Mouse (Mus musculus) lung, embryonic 14.5 days (tissue): ENCODE data around the gene Ctsw. TPM values are rescaled to one million over a fixed set of nuclear protein-coding genes. Genes with fewer than 3 reads are reported as not detected.

ENCODE experiments used
- ATAC-seq: fragments of 200-750 bp; cut with Nextera tagmentation; 2 replicates; pipeline ENCODE4 v1.8.0; 2017; ENCODE audit warnings: mild to moderate bottlenecking, moderate TSS enrichment, moderate library complexity; ENCODE audit not compliant: insufficient read depth
- DNase-seq: peaks from one replicate; pipeline ENCODE4 v3.0.0-alpha.2; 2015
- H3K27ac ChIP-seq: fragments of 300-500 bp; sonication (generic); 2 replicates; pipeline ENCODE4 v1.5.1; 2014; ENCODE audit warnings: low read depth, mild to moderate bottlenecking, moderate library complexity
- H3K27me3 ChIP-seq: fragments of 300-500 bp; sonication (generic); 2 replicates; pipeline ENCODE4 v1.6.1; 2014; ENCODE audit warnings: low read length, control low read depth; ENCODE audit not compliant: insufficient read depth
- H3K36me3 ChIP-seq: fragments of 300-500 bp; sonication (generic); 2 replicates; pipeline ENCODE4 v1.6.1; 2014; ENCODE audit warnings: control low read depth; ENCODE audit not compliant: insufficient read depth
- H3K4me1 ChIP-seq: fragments of 300-500 bp; sonication (generic); 2 replicates; pipeline ENCODE4 v1.6.1; 2014; ENCODE audit warnings: antibody characterized with exemption, control low read depth; ENCODE audit not compliant: insufficient read depth
- H3K4me2 ChIP-seq: fragments of 300-500 bp; sonication (generic); 2 replicates; pipeline ENCODE4 v1.6.1; 2014; ENCODE audit warnings: mild to moderate bottlenecking
- H3K4me3 ChIP-seq: fragments of 300-500 bp; sonication (generic); 2 replicates; pipeline ENCODE4 v1.5.1; 2014; ENCODE audit warnings: low read depth, low read length
- H3K9ac ChIP-seq: fragments of 300-500 bp; sonication (generic); 2 replicates; pipeline ENCODE4 v1.6.1; 2014
- H3K9me3 ChIP-seq: fragments of 300-500 bp; sonication (generic); 2 replicates; pipeline ENCODE4 v1.6.1; 2016; ENCODE audit warnings: low read depth, low read length, control low read depth
- CTCF ChIP-seq: IDR thresholded peaks from 2 replicates; pipeline ENCODE4 v1.5.1; 2016; ENCODE audit warnings: antibody characterized with exemption, low read depth
- WGBS: fragments of 180-500 bp; shearing (Covaris S2); extraction: QIAGEN DNeasy Blood & Tissue Kit; methylation state at CpG from one replicate; pipeline ENCODE4 v1.1.7; 2014; 5-methylcytosine and 5-hydroxymethylcytosine counted together
- polyA plus RNA-seq: library from polyadenylated mRNA; unstranded; fragments of >200 nt; fragmentation: Nextera tagmentation; extraction: Ambion mirVana; gene quantifications from 2 replicates; pipeline ENCODE4 v1.2.1, GENCODE M21; 2014

Gene Ctsw
- polyA plus RNA-seq, 1 experiment from 2014 or later, result 1.8 TPM

DNA sequence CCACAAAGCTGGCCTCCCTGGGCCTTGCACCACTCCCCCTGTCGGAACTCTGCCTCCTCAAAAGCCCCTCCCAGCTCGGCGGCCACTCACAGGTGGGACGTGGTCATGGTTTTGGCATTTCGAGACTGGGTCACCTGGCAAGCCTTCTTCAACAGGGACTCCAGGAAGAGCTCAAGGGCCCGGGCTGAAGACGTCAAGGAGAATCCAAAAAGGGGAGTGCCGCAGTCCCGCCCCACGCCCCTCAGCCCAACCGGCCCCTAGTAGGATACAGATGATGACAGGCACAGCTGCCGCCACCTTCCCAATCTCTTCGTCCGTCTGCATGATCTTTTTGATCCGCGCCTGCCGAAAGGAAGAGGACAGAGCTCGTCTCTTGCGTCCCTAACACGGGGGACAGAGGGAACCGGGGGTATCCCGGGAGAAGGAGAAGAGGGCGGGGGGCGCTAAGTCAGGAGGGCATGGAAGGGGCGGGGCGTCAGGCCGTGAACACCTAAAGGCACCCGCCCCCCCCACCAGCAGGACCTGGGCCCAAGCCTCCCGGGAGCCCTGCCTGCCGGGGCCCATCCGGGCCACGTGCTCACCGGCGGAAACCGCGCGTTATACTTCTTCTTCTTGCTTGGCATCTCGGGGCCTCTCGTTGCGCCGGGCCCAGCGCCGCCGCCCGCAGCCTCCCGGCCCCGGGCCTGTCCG is 44.1 kb downstream of the Ctsw start:
- WGBS, result 1% methylated on average over 44 of the region's 48 CpGs
- ATAC-seq (peak; percentile 55), DNase-seq (peak; percentile 75)
- Histone ChIP-seq H3K27me3 (no peaks in the 10 kb centered on the region), H3K4me1 (peaks cover 16% of the 10 kb centered on the region; the same call in 1 of the 2 replicates), H3K27ac (peak overlapping the region; percentile 90), H3K9me3 (no peaks in the 10 kb centered on the region), H3K4me2 (peak overlapping the region; percentile 77), H3K9ac (peak overlapping the region; percentile 77), H3K4me3 (peak overlapping the region; percentile 91), H3K36me3 (peaks cover 56% of the 10 kb centered on the region)
- peak; percentile 37 for TF ChIP-seq CTCF

DNA sequence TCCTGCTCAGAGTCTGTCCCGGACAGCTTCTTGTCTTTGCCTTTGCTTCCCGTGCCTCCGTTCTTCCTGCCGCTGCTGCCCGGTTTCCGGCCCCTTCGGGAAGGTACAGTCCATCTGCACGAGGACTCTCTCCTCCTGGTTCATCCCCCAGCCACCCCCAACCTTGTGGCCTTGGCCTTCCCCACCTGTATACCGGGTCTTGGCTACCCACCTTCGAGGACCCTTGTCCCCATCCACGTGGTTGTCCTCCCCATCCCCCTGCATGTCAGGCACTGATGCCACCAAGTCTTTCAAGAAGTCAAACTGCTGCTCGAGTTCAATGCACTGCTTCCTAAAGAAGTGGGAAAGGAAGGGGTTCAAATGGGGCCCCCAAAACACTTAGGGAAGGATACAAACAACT is 44.7 kb downstream of the Ctsw start:
- DNase-seq (no peak), ATAC-seq (no peak)
- Histone ChIP-seq H3K36me3 (peaks cover 56% of the 10 kb centered on the region), H3K4me1 (peaks cover 16% of the 10 kb centered on the region; the same call in 1 of the 2 replicates), H3K27me3 (no peaks in the 10 kb centered on the region), H3K9me3 (no peaks in the 10 kb centered on the region), H3K4me3 (peak overlapping the region; percentile 91), H3K4me2 (peak overlapping the region; percentile 77), H3K27ac (peak overlapping the region; percentile 90), H3K9ac (peak overlapping the region; percentile 77)
- WGBS, result 53% methylated on average over 12 of the region's 12 CpGs
- TF ChIP-seq CTCF, result no peak

DNA sequence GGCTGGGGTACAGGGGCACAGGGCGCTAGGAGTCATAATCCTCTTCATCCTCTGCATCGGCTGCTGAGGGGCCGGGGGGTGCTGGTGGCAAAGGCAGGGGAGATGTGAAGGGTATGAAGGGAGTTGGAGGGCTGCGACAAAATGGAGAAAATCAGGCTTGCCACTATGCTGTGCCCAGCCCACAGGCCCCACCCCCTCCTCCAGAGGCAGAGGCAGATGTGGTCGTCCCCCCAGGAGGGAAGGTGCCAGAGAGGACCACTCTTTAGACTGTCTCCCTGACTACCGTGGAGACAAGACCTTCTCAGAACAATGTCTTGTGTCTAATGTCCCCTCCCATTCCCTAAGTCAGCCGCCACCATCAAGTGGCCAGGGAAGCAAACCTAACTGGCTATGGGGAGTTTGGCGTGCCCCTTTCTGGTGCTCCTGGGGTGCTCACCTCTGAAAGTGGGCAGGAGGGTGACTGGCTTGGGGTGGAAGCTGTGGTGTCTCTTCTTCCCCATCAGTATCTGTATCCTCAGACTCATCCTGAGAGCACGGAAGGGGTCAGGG is 45.3 kb downstream of the Ctsw start:
- Histone ChIP-seq H3K36me3 (peaks cover 53% of the 10 kb centered on the region), H3K27me3 (no peaks in the 10 kb centered on the region), H3K9me3 (no peaks in the 10 kb centered on the region), H3K4me2 (peak overlapping the region; percentile 77), H3K4me1 (peaks cover 16% of the 10 kb centered on the region; the same call in 1 of the 2 replicates), H3K27ac (peak overlapping the region; percentile 90; the same call in 1 of the 2 replicates), H3K4me3 (peak overlapping the region; percentile 91; the same call in 1 of the 2 replicates), H3K9ac (peak overlapping the region; percentile 77)
- DNase-seq (no peak), ATAC-seq (no peak)
- 87% methylated on average over 9 of the region's 9 CpGs for WGBS
- TF ChIP-seq CTCF, result no peak

DNA sequence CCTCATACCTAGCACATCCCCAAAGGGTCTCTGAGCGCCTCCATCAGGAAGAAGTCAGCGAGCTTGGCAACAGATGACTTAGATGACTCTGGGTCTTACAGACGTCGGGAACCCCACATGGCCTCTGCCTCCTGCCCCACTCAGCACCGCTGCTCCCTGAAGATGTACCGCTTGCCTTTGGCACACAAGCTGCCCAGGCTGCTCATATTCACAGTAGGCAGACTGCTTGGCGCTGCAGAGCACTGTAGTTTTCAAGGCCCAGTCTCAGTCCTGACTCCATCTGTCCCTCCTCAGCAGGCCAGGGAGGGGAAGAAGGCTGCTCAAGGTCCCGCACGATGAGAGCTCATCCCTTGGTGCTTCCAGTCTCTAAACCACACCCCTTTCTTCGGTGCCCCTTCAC is 46.0 kb downstream of the Ctsw start:
- Histone ChIP-seq H3K4me1 (peaks cover 16% of the 10 kb centered on the region; the same call in 1 of the 2 replicates), H3K9ac (no peak overlapping the region), H3K9me3 (no peaks in the 10 kb centered on the region), H3K4me3 (no peak overlapping the region), H3K27ac (no peak overlapping the region), H3K36me3 (peaks cover 52% of the 10 kb centered on the region), H3K4me2 (no peak overlapping the region), H3K27me3 (no peaks in the 10 kb centered on the region)
- no peak for TF ChIP-seq CTCF
- ATAC-seq (no peak), DNase-seq (no peak)
- 80% methylated on average over 10 of the region's 10 CpGs for WGBS

DNA sequence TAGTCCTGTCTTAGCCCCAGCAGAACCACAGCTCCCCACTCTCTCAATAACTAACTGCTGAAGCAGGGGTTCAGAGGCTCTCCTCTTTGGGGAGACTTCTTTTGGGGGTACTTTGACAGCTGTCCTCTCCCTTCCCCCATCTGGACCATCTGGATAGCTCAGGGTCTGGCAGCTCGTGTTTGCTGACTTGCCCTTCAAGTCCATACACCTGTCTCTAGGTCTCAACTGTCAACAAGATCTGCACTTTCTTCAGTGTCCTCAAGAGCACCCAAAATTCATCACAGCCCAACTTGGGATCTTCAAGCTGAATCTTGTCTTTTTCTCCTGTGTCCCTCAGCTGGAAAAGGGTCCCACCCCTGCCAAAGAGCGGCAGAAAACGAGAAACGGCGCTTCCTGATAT is 46.5 kb downstream of the Ctsw start:
- Histone ChIP-seq H3K27me3 (no peaks in the 10 kb centered on the region), H3K4me1 (peaks cover 16% of the 10 kb centered on the region; the same call in 1 of the 2 replicates), H3K4me2 (no peak overlapping the region), H3K9me3 (no peaks in the 10 kb centered on the region), H3K9ac (no peak overlapping the region), H3K36me3 (peaks cover 47% of the 10 kb centered on the region), H3K4me3 (no peak overlapping the region), H3K27ac (no peak overlapping the region)
- no peak for ATAC-seq
- TF ChIP-seq CTCF, result no peak
- DNase-seq, result no peak
- 82% methylated on average over 5 of the region's 5 CpGs for WGBS

DNA sequence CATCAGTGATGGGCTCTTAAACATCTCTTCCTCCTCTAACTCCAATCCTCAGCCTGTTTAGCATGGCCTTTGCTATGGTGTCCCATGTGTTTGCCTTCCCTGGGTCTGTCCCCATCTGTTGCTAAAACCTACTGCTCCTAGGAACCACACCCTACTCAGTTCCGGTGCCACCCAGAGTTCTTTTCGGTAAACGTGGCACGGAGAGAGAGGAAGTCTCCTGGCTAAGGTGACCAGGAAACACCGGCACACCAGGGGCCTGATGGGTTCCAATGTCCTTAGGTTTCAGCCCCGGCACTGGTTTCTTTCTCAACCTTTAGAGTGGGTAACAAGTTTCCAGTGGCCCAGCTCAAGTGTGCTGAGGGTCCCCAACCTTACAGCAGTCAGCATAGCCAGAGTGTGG is 47.7 kb downstream of the Ctsw start:
- Histone ChIP-seq H3K27me3 (no peaks in the 10 kb centered on the region), H3K9me3 (no peaks in the 10 kb centered on the region), H3K4me2 (no peak overlapping the region), H3K36me3 (peaks cover 36% of the 10 kb centered on the region), H3K27ac (no peak overlapping the region), H3K4me1 (0 out of 2 replicates have a peak, but pooled peaks cover 8% of the 10 kb centered on the region), H3K4me3 (no peak overlapping the region), H3K9ac (no peak overlapping the region)
- DNase-seq (no peak), ATAC-seq (no peak)
- TF ChIP-seq CTCF, result no peak
- 92% methylated on average over 6 of the region's 6 CpGs for WGBS

DNA sequence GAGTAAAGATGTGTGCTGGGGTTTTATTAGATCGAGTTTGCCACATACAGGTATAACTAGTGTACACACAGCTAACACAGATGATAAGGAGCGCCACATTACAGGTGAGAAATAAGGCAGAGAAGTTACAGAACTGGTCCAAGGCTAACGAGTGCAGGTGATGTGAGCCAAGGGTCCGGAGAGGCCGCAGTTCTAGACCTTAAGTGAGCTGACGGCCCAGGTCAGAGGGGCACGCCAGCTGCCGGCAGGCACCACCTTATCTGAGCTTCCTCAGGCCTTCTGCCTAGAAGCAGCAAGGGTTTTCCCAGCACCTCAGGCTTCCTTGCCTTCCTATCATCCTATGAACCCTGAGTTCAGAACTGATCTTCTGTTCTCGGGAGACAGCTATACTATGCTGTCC is 48.7 kb downstream of the Ctsw start:
- ATAC-seq (no peak), DNase-seq (no peak)
- no peak overlapping the region for H3K4me3 ChIP-seq
- no peaks in the 10 kb centered on the region for H3K9me3 ChIP-seq
- H3K36me3 ChIP-seq, result peaks cover 36% of the 10 kb centered on the region
- H3K9ac ChIP-seq, result no peak overlapping the region
- 0 out of 2 replicates have a peak, but pooled peaks cover 8% of the 10 kb centered on the region for H3K4me1 ChIP-seq
- no peak overlapping the region for H3K4me2 ChIP-seq
- TF ChIP-seq CTCF, result no peak
- 84% methylated on average over 9 of the region's 9 CpGs for WGBS
- H3K27me3 ChIP-seq, result no peaks in the 10 kb centered on the region
- no peak overlapping the region for H3K27ac ChIP-seq
